Mouse (Mus musculus) CD4-positive, CD25-positive, alpha-beta regulatory T cell, adult 2 months (primary cell): ENCODE results near the gene Calm5.
A peak's percentile ranks its signal among the peaks of the same experiment; 100 is the strongest.
"Not testable (repeated sequence)": the region's sequence is repeated elsewhere in the genome, so short reads cannot be mapped to it uniquely, and the experiment has no call there.

Experiments used
- DNase-seq: peaks from one replicate; pipeline ENCODE4 v3.0.0-alpha.2; 2012; ENCODE audit warnings: low read depth, low spot score

Calm5 gene

GRCm38 (mm10) chr13:3865648-3866354, 11.8 kb downstream of the Calm5 start:
- DNase-seq = no peak

GRCm38 (mm10) chr13:3866355-3867052, 12.5 kb downstream of the Calm5 start:
- no peak for DNase-seq

GRCm38 (mm10) chr13:3867158-3867557, 13.2 kb downstream of the Calm5 start:
- DNase-seq = no peak

GRCm38 (mm10) chr13:3869901-3870300, 15.9 kb downstream of the Calm5 start:
- DNase-seq = no peak

GRCm38 (mm10) chr13:3872832-3873231, 18.9 kb downstream of the Calm5 start:
- no peak for DNase-seq

GRCm38 (mm10) chr13:3876448-3876847, 22.5 kb downstream of the Calm5 start:
- no peak for DNase-seq

GRCm38 (mm10) chr13:3877185-3877584, 23.2 kb downstream of the Calm5 start:
- DNase-seq = no peak

- no peak for DNase-seq
These were observed 23.8 kb downstream of the Calm5 start for GRCm38 (mm10) chr13:3877679-3878220.

- no peak for DNase-seq
These were observed 32.7 kb downstream of the Calm5 start for GRCm38 (mm10) chr13:3886663-3887062.

GRCm38 (mm10) chr13:3889111-3889510, 35.1 kb downstream of the Calm5 start:
- DNase-seq = no peak

GRCm38 (mm10) chr13:3890061-3890460, 36.1 kb downstream of the Calm5 start:
- DNase-seq = no peak

GRCm38 (mm10) chr13:3891479-3892087, 37.6 kb downstream of the Calm5 start:
- no peak for DNase-seq

- DNase-seq = peak; percentile 24
These were observed 38.6 kb downstream of the Calm5 start for GRCm38 (mm10) chr13:3892601-3893000.

- peak; percentile 95 for DNase-seq
These were observed 39.3 kb downstream of the Calm5 start for GRCm38 (mm10) chr13:3893126-3893734.

- no peak for DNase-seq
These were observed 40.6 kb downstream of the Calm5 start for GRCm38 (mm10) chr13:3894549-3894948.

- no peak for DNase-seq
These were observed 41.5 kb downstream of the Calm5 start for GRCm38 (mm10) chr13:3895397-3895980.

GRCm38 (mm10) chr13:3896032-3896431, 42.1 kb downstream of the Calm5 start:
- no peak for DNase-seq

- peak; percentile 87 for DNase-seq
These were observed 42.9 kb downstream of the Calm5 start for GRCm38 (mm10) chr13:3896913-3897312.

- not testable (repeated sequence) for DNase-seq
These were observed 44.2 kb downstream of the Calm5 start for GRCm38 (mm10) chr13:3898202-3898601.

- no peak for DNase-seq
These were observed 45.3 kb downstream of the Calm5 start for GRCm38 (mm10) chr13:3899301-3899700.
